Mouse (Mus musculus) stomach, postnatal 0 days (tissue): ENCODE data around the gene Tmem35b.

ENCODE experiments used
- CTCF ChIP-seq: IDR thresholded peaks from 2 replicates; pipeline ENCODE4 v1.5.1; 2016; ENCODE audit warnings: antibody characterized with exemption, low read depth, mild to moderate bottlenecking, moderate library complexity
- EP300 ChIP-seq: optimal IDR thresholded peaks from 2 replicates; pipeline ENCODE3; 2016; ENCODE audit warnings: antibody characterized with exemption

- no peak for TF ChIP-seq EP300
- no peak for TF ChIP-seq CTCF
These were observed 55.2 kb downstream of the Tmem35b start for GRCm38 (mm10) chr4:127178671-127179070.
